Mouse (Mus musculus) lung, adult 2 months (tissue): ENCODE results near the gene Eef1a2. TPM values are rescaled to one million over a fixed set of nuclear protein-coding genes. Genes with fewer than 3 reads are reported as not detected.

Source experiments
- DNase-seq: peaks from one replicate; pipeline ENCODE4 v3.0.0; 2022
- H3K4me1 ChIP-seq: fragments of 200-500 bp; 2 replicates; pipeline ENCODE4 v1.6.1; 2011; ENCODE audit warnings: low read length; ENCODE audit not compliant: control insufficient read depth, insufficient read depth
- H3K4me3 ChIP-seq: fragments of 200-500 bp; replicated peaks from 2 replicates; pipeline ENCODE3; 2011; ENCODE audit warnings: low read depth, mild to moderate bottlenecking, control low read depth, low read length; ENCODE audit errors: extremely low read depth
- CTCF ChIP-seq: fragments of 200-500 bp; IDR thresholded peaks from 2 replicates; pipeline ENCODE4 v1.5.1; 2011; ENCODE audit warnings: mild to moderate bottlenecking, low read length, control low read depth; ENCODE audit not compliant: insufficient read depth
- POLR2A ChIP-seq: fragments of 200-500 bp; IDR thresholded peaks from 2 replicates; pipeline ENCODE4 v1.6.1; 2011; ENCODE audit warnings: low read depth, mild to moderate bottlenecking, control low read depth, low read length, borderline replicate concordance; ENCODE audit errors: extremely low read depth
- WGBS: fragments of 180-500 bp; shearing (Covaris S2); methylation state at CpG from one replicate; pipeline ENCODE4 v1.1.7; 2018; 5-methylcytosine and 5-hydroxymethylcytosine counted together
- polyA plus RNA-seq: library from polyadenylated mRNA; depleted of rRNA; stranded (reverse); fragments of >200 nt; gene quantifications from 2 replicates; pipeline ENCODE4 v1.2.3, GENCODE M21; 2012

Gene Eef1a2
- polyA plus RNA-seq, 1 experiment, result 44.1 TPM

- no peaks in the 10 kb centered on the region for H3K4me1 ChIP-seq
- no peak for DNase-seq
- TF ChIP-seq POLR2A, result no peak
Observed at GRCm38 (mm10) chr2:181136934-181137333, 19.9 kb downstream of the Eef1a2 start.

DNA sequence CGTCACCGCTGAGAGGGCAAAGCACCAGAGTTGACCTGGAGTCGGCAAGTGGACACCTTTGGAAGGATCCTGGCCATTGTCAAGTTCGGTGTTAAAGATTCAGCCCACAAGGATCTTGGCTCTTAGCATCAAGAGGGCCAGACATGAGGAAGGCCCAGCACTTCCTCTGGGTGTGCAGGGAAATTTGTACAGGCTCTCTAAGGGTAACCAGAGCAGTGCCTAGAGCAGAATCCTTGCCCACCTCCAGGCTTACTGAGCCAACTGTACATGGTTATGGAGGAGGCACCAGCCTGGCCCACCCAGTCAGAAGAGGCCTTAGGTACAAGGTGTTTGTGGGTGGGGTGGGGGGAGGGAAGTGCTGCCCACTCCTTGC, 21.4 kb downstream of the Eef1a2 start:
- H3K4me3 ChIP-seq, result no peak overlapping the region
- WGBS, result 12% methylated on average over 4 of the region's 4 CpGs
- H3K4me1 ChIP-seq, result no peaks in the 10 kb centered on the region
- TF ChIP-seq CTCF (no peak), POLR2A (no peak)
- no peak for DNase-seq

More at GRCm38 (mm10) chr2:181136934-181137333, 19.9 kb downstream of the Eef1a2 start:
- no peak overlapping the region for H3K4me3 ChIP-seq
- 5% methylated on average over 6 of the region's 6 CpGs for WGBS

DNA sequence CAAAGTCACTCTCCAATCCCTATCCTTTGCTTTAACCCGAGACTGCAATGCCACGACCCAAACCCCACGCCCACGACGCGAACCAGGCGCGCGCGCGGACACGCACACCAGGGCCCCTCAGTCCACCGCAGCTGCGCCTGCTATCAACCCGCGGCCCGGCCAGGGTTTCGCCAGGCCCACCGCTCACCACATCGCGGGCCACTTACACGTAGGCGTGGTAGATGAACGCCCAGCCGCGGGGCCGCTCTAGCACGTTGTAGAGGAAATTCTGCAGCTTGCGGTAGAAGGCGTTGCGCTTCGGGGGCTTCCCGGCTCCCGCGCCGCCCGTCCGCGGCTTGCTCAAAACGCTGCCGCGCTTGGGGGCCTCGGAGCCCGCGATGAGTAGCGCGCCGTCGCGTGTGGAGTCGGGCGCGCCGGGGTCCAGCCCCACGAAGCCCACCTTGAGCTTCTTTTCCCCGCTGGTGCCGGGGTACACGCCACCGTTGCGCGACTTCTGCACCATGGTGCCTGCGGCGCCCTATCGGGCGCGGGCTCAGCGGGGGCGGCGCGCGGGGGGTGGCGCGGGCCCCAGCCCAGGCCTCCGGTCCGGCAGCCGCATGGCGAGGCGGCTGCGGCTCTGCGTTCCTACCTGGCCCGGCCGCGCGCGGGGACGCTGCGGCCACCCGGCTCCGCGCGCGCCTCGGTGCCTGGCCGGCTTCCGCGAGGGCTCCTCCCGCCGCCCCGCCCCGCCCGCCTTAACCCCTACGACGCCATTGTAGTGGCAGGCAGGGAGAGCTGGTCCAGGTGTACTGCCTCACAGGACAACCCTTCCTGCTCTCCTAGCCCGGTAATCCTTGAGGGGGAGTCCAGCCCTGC, 22.0 kb downstream of the Eef1a2 start, which contains the start of gene Kcnq2:
Kcnq2 (minus strand) TSS at position 710 of the 855 bp plus-strand sequence.
- WGBS, result 1% methylated on average over 104 of the region's 104 CpGs

DNA sequence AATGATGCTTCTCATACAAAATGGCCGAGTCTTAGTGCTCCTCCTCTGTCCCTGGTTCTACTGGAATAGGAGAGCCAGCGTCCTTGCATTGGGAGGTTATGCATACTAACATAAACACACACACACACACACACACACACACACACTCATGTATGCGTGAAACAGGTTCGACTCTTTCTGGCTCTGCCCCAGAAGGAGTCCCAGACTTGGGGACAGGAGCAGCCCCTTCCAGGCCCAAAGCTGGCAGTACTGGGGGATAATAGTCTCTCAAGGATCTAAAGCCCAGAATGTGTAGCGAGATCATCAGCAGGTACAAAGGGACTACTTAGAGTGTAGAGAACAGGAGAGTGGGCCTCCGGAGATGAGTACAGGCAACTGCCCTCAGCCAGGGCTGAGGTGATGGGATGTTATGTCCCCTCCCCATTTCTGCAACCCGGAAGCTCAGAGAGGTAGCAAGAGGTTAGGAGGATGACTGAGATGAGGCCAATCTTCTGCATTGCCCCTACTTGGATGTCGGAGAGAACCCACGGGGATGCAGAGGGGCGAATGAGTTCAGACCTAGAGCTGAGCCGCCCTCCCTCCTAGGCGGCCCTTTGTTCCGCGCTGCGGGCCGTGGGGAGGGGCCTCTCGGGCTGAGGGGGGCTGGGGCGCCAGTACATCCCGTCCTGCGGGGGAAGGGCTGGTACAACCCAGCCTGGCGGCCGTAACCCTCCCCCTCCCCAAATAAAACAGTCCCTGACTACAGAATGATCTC, 22.8 kb downstream of the Eef1a2 start:
- no peak for TF ChIP-seq POLR2A
- no peak for TF ChIP-seq CTCF
- Histone ChIP-seq H3K4me1 (no peaks in the 10 kb centered on the region), H3K4me3 (no peak overlapping the region)
- 7% methylated on average over 22 of the region's 22 CpGs for WGBS
- no peak for DNase-seq

More for the DNA sequence above, 22.0 kb downstream of the Eef1a2 start, which contains the start of gene Kcnq2:
- TF ChIP-seq CTCF (no peak), POLR2A (no peak)
- H3K4me1 ChIP-seq, result no peaks in the 10 kb centered on the region
- no peak for DNase-seq
- no peak within 1 kb of the TSS for H3K4me3 ChIP-seq

DNA sequence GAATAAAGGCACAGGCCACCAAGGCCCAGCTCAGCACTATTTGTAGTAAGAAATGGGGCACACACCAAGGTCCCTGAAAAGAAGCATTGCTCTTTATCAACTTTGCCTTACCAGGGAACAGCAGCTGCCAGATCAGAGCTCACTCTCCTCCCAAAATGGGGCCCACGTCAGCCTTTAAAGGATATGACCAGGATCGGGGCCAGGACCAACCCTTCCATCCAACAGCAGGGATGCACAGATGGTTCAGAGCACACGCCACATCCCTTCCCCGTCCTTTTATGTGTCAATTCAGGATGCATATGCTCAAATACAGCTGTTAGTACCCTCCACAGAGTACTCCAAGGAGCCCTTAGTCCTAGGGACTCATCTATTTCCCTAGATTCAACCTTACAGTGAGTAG, 26.6 kb downstream of the Eef1a2 start:
- DNase-seq, result no peak
- no peak overlapping the region for H3K4me3 ChIP-seq
- TF ChIP-seq POLR2A (no peak), CTCF (no peak)
- H3K4me1 ChIP-seq, result no peaks in the 10 kb centered on the region
- WGBS, result 62% methylated on average over 4 of the region's 4 CpGs

DNA sequence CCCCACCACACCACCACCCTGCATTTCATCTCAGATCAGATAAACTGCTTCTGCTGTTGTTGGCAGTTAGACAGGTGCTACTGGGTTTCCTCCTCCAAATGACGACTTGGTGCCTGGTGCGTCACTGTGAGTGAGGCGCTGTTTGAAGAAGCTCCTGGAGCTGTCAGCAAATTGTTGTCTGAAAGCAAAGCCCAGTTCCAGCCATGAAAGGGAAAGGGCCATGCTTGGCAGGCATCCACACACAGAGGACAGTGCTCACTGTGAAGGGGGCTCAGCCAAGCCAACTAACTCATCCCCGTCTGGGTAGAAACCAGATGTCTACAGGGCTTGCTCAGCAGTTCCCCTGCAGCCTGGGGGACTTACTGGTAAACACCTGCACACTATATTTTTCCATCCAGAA, 27.9 kb downstream of the Eef1a2 start:
- TF ChIP-seq POLR2A (no peak), CTCF (no peak)
- DNase-seq, result no peak
- Histone ChIP-seq H3K4me1 (no peaks in the 10 kb centered on the region), H3K4me3 (no peak overlapping the region)
- WGBS, result 60% methylated on average over 4 of the region's 4 CpGs

DNA sequence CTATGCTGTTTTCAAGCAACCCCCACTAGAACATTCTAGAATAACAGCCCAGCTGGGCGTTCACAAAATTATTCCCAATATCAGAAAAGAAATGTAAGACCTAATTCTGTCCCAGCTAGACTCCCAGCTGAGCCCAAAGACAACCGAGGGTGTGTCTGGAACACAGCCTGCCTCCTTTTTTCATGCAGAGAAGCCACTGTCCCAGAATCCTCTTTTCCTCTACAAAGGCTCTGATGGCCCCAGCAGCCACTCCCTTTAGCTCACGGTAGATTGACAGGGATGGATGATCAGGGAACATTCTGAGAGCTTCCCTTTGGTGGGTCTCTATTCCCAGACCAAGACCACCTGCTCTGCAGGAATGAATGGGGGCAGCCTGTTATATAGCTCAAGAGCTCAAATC, 29.0 kb downstream of the Eef1a2 start:
- no peak for DNase-seq
- Histone ChIP-seq H3K4me3 (no peak overlapping the region), H3K4me1 (no peaks in the 10 kb centered on the region)
- TF ChIP-seq CTCF (no peak), POLR2A (no peak)
- WGBS, result 39% methylated on average over 3 of the region's 3 CpGs

DNA sequence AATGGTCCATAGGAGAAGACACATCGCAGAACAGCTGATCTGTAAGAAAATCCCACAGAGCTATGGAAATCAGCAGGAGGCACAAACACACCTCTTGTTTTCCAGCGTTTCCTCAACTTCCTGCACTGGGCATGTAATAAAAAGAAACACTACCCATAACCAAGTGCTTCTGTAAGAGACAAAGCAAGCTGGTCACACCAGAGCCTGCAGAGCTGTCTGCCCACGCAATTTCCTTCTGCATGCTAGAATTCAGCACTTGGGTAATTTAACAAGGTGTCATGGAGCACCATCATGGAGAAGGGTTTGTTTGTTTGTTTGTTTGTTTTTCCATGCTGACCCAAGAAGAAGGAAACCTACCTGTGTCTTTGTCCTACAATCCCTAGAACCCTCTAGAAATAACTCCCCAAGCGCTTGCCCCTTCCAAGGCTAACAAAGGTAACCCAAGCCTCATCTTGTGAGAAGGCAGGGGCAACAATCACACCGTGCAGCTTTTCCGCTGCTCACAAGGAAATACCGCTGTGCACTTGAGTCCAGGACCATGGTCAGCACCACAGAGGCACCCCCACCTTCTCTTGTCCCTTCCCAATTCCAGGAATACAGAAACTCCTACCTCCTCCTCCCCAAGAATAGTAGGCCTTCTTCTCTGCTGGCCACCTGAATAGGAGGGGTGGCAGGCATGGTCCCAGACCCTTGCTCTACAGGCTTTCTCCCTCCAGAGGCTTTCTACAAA, 30.9 kb downstream of the Eef1a2 start:
- DNase-seq, result no peak
- TF ChIP-seq CTCF, result no peak
- no peak for TF ChIP-seq POLR2A
- WGBS, result 37% methylated on average over 7 of the region's 7 CpGs
- Histone ChIP-seq H3K4me1 (no peaks in the 10 kb centered on the region), H3K4me3 (no peak overlapping the region)

- Histone ChIP-seq H3K4me1 (no peaks in the 10 kb centered on the region), H3K4me3 (no peak overlapping the region)
- DNase-seq, result no peak
- TF ChIP-seq CTCF, result no peak
Observed at GRCm38 (mm10) chr2:181122642-181123041, 34.2 kb downstream of the Eef1a2 start.
